Mouse (Mus musculus): ENCODE results near the gene Unc119. TPM values are rescaled to one million over a fixed set of nuclear protein-coding genes. Genes with fewer than 3 reads are reported as not detected.

Unc119 gene
- polyA plus RNA-seq, 1 experiment from 2014 or later, result 37.1 TPM

DNA sequence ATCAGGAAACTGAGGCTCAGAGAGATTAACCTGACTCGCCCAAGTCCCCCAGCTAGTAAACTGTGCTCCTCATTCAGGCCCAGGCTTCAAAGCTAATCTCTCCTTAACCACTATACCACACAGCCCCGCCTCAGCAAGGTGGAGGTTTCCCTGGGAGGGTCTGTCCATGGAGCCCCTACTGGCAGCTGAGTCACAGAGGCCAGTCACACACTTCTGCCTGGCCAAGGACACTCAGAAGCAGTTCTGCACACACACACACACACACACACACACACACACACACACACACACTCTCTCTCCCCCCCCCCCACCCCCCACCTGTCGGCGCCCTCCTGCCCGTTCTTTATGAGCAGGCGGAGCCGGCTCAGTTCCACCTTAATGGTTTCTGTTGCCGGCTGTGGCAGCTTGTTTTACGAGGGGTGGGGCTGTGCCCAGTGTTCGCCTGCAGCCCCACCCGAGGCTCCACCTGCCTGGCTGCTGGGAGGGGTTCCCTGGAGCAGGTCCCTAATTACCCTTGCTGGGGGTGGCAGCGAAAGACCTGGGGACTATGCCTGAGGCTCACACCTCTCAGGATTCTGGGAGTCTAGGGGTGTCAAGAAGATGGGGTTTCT lies 34.4 kb downstream of the Unc119 start:
- Histone ChIP-seq H3K36me3 (ENCODE audit: control insufficient read depth, insufficient read depth) (no peaks in the 10 kb centered on the region), H3K4me1 (ENCODE audit: control insufficient read depth, insufficient read depth, low read length) (no peaks in the 10 kb centered on the region), H3K27ac (ENCODE audit: low read length) (no peak overlapping the region), H3K4me2 (ENCODE audit: low read depth, low read length) (no peak overlapping the region), H3K9me3 (replicated peaks; ENCODE audit: control insufficient read depth, low read length) (no peaks in the 10 kb centered on the region), H3K27me3 (ENCODE audit: control insufficient read depth, insufficient read depth, low read length) (peaks cover 2% of the 10 kb centered on the region; the same call in 1 of the 2 replicates), H3K9ac (ENCODE audit: low read length) (no peak overlapping the region), H3K4me3 (ENCODE audit: low read length) (no peak overlapping the region)
- no peak for ATAC-seq (replicated peaks; ENCODE audit: extremely low read depth, insufficient read depth, low FRiP score)
- WGBS, result 42% methylated on average over 10 of the region's 12 CpGs

DNA sequence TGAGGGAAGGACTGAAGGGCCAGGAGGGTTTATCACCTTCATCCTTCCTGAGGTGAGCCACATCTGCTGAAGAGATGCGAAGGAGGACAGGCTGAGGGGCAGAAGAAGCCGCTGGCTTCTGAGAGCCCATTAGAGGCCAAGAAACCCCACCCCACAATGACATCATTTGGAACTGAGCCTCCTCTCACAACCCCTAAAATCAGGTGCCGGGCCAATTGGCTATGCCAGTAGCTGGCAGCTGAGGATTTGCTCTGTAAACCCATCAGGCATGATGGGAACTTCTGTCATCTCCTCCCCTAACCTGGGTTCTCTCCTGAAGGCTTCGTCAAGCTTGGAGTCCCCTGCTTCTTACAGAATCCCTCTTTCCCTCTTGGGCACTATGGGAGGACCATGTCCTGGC lies 37.1 kb downstream of the Unc119 start:
- 58% methylated on average over 4 of the region's 4 CpGs for WGBS
- ATAC-seq (replicated peaks; ENCODE audit: extremely low read depth, insufficient read depth, low FRiP score), result no peak
- Histone ChIP-seq H3K27me3 (ENCODE audit: control insufficient read depth, insufficient read depth, low read length) (peaks cover 2% of the 10 kb centered on the region; the same call in 1 of the 2 replicates), H3K4me2 (ENCODE audit: low read depth, low read length) (no peak overlapping the region), H3K9me3 (replicated peaks; ENCODE audit: control insufficient read depth, low read length) (no peaks in the 10 kb centered on the region), H3K9ac (ENCODE audit: low read length) (no peak overlapping the region), H3K36me3 (ENCODE audit: control insufficient read depth, insufficient read depth) (no peaks in the 10 kb centered on the region), H3K27ac (ENCODE audit: low read length) (no peak overlapping the region), H3K4me3 (ENCODE audit: low read length) (no peak overlapping the region), H3K4me1 (ENCODE audit: control insufficient read depth, insufficient read depth, low read length) (no peaks in the 10 kb centered on the region)

DNA sequence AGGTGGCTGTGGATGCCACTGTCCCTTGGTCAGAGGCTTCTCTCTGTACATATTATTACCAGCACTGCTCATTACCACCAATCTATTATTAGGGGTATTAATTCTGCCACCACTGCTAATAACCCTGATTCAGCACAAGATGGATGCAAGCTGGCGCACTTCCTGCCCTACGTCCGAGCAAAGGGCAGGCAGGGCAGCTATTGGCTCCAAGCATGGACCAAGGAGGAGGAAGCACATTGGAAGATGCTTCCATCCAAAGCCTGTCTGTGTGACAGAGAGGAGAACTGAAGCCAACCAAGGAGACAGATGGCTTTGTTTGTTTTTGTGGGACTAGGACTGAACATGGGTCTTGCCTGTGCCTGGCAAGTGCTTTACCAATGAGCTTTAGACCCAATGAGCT lies 37.7 kb downstream of the Unc119 start:
- WGBS, result 77% methylated on average over 3 of the region's 3 CpGs
- H3K27me3 ChIP-seq (ENCODE audit: control insufficient read depth, insufficient read depth, low read length), result peaks cover 2% of the 10 kb centered on the region; the same call in 1 of the 2 replicates

DNA sequence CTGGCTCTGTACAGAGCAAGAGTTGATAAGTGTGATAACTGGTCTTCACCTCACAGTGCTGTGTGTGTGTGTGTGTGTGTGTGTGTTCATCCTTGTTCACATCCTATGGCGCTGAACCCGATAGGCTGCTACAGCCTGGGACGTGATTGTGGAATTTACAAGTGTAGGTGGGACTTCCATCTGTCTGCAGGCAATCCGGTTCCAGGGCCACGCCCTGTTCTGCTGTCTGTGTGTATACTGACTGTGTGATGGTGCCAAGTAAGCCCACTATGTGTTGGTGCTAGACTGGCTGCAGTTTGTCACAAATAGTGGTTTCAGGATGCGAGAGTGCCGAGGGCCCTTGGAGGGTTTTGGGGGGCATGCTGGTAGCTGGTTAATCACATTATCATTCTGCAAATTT lies 39.0 kb downstream of the Unc119 start:
- H3K36me3 ChIP-seq (ENCODE audit: control insufficient read depth, insufficient read depth), result no peaks in the 10 kb centered on the region
- 63% methylated on average over 7 of the region's 7 CpGs for WGBS
- H3K4me3 ChIP-seq (ENCODE audit: low read length), result no peak overlapping the region
- H3K9ac ChIP-seq (ENCODE audit: low read length), result no peak overlapping the region
- H3K27me3 ChIP-seq (ENCODE audit: control insufficient read depth, insufficient read depth, low read length), result peaks cover 2% of the 10 kb centered on the region; the same call in 1 of the 2 replicates
- no peak overlapping the region for H3K4me2 ChIP-seq (ENCODE audit: low read depth, low read length)
- H3K4me1 ChIP-seq (ENCODE audit: control insufficient read depth, insufficient read depth, low read length), result no peaks in the 10 kb centered on the region
- H3K27ac ChIP-seq (ENCODE audit: low read length), result no peak overlapping the region
- no peaks in the 10 kb centered on the region for H3K9me3 ChIP-seq (replicated peaks; ENCODE audit: control insufficient read depth, low read length)
- no peak for ATAC-seq (replicated peaks; ENCODE audit: extremely low read depth, insufficient read depth, low FRiP score)

More for the DNA sequence above, 37.7 kb downstream of the Unc119 start:
- no peak for ATAC-seq (replicated peaks; ENCODE audit: extremely low read depth, insufficient read depth, low FRiP score)
- H3K4me3 ChIP-seq (ENCODE audit: low read length), result no peak overlapping the region
- H3K36me3 ChIP-seq (ENCODE audit: control insufficient read depth, insufficient read depth), result no peaks in the 10 kb centered on the region
- no peak overlapping the region for H3K27ac ChIP-seq (ENCODE audit: low read length)
- no peaks in the 10 kb centered on the region for H3K4me1 ChIP-seq (ENCODE audit: control insufficient read depth, insufficient read depth, low read length)
- H3K9me3 ChIP-seq (replicated peaks; ENCODE audit: control insufficient read depth, low read length), result no peaks in the 10 kb centered on the region
- no peak overlapping the region for H3K9ac ChIP-seq (ENCODE audit: low read length)
- no peak overlapping the region for H3K4me2 ChIP-seq (ENCODE audit: low read depth, low read length)

DNA sequence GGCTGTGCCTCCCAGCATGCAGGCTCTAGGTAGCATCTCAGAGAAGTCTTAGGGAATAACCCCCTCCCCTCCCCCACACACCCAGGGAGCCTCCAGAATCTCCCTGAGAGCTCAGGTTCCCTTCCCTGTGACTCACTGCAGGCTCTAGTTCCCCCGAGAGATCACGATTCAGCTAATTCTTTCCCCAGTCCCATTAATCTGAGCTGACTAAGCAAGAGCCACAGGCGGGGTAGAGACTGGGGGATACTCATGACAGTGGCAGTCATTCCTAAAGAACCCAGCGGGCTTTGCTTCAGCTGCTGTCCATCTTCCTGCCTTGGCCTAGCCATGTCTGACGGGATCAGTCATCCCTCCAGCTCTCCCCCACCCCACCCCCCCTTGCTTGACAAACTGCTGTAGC lies 39.4 kb downstream of the Unc119 start:
- no peak for ATAC-seq (replicated peaks; ENCODE audit: extremely low read depth, insufficient read depth, low FRiP score)
- H3K4me1 ChIP-seq (ENCODE audit: control insufficient read depth, insufficient read depth, low read length), result no peaks in the 10 kb centered on the region
- H3K27me3 ChIP-seq (ENCODE audit: control insufficient read depth, insufficient read depth, low read length), result peaks cover 2% of the 10 kb centered on the region; the same call in 1 of the 2 replicates
- no peak overlapping the region for H3K9ac ChIP-seq (ENCODE audit: low read length)
- 33% methylated on average over 5 of the region's 5 CpGs for WGBS
- H3K4me2 ChIP-seq (ENCODE audit: low read depth, low read length), result no peak overlapping the region
- H3K27ac ChIP-seq (ENCODE audit: low read length), result no peak overlapping the region
- no peaks in the 10 kb centered on the region for H3K36me3 ChIP-seq (ENCODE audit: control insufficient read depth, insufficient read depth)
- H3K4me3 ChIP-seq (ENCODE audit: low read length), result no peak overlapping the region
- H3K9me3 ChIP-seq (replicated peaks; ENCODE audit: control insufficient read depth, low read length), result no peaks in the 10 kb centered on the region

DNA sequence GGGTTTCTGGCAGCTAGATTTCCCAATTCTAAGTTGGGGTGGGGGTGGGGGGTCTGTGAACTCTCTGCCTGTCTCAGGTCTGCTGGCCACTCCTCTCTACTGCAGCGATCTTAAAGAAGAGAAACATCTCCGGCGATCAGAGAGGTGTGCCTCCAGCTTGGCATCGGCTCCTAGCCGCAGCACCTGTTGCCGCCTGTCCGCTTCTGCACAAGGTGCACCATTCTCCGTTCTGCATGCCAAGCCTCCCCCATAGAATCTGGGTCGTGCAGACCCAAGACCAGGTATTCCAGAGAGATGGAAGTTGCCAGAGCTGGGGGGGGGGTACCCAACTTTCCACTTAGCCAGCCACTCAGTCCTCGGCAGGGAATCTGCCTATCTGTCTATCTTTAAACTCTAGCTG lies 42.5 kb downstream of the Unc119 start:
- Histone ChIP-seq H3K27ac (ENCODE audit: low read length) (no peak overlapping the region), H3K4me1 (ENCODE audit: control insufficient read depth, insufficient read depth, low read length) (no peaks in the 10 kb centered on the region), H3K27me3 (ENCODE audit: control insufficient read depth, insufficient read depth, low read length) (no peaks in the 10 kb centered on the region; the same call in 1 of the 2 replicates), H3K4me2 (ENCODE audit: low read depth, low read length) (no peak overlapping the region), H3K9me3 (replicated peaks; ENCODE audit: control insufficient read depth, low read length) (no peaks in the 10 kb centered on the region), H3K4me3 (ENCODE audit: low read length) (0 out of 2 replicates have a peak overlapping the region, but pooled peaks have one; percentile 9), H3K9ac (ENCODE audit: low read length) (no peak overlapping the region), H3K36me3 (ENCODE audit: control insufficient read depth, insufficient read depth) (no peaks in the 10 kb centered on the region)
- 77% methylated on average over 10 of the region's 10 CpGs for WGBS
- no peak for ATAC-seq (replicated peaks; ENCODE audit: extremely low read depth, insufficient read depth, low FRiP score)

DNA sequence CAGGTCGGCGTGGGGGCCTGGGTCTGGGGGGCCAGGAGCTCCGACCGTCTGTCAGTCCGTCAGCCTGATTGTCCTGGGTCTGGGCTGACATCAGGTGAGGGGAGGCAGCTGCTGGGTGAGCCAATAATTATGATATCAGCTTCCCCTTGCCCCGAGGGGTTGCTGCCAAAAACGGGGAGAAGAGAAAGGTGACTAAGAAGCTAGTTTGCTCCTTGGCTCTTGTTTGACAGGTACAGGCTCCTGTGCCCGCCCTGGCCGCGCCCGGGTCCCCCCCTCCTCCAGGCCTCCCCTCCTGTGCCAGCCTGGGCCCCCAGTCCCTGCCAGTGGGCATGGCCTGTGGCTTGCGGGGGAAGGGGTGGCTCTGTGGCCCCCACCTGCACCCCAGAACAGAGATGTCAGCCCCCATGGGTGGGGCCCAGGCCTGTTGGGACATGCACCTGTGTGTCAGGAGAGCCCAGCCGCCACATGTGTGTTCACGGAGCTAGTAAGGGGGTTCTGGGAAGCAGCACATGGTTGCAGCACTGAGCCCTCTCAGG lies 43.3 kb downstream of the Unc119 start, which contains the start of gene Foxn1:
Gene Foxn1, minus strand, starts transcription at position 51 of the 536 bp plus-strand sequence.
- no peak within 1 kb of the TSS for H3K4me2 ChIP-seq (ENCODE audit: low read depth, low read length)
- no peaks in the 10 kb centered on the region; the same call in 1 of the 2 replicates for H3K27me3 ChIP-seq (ENCODE audit: control insufficient read depth, insufficient read depth, low read length)
- H3K27ac ChIP-seq (ENCODE audit: low read length), result no peak within 1 kb of the TSS
- no peak for ATAC-seq (replicated peaks; ENCODE audit: extremely low read depth, insufficient read depth, low FRiP score)
- no peak within 1 kb of the TSS for H3K9ac ChIP-seq (ENCODE audit: low read length)
- H3K4me1 ChIP-seq (ENCODE audit: control insufficient read depth, insufficient read depth, low read length), result no peaks in the 10 kb centered on the region
- H3K9me3 ChIP-seq (replicated peaks; ENCODE audit: control insufficient read depth, low read length), result no peaks in the 10 kb centered on the region
- H3K4me3 ChIP-seq (ENCODE audit: low read length), result 0 out of 2 replicates have a peak within 1 kb of the TSS, but pooled peaks have one; percentile 9
- no peaks in the 10 kb centered on the region for H3K36me3 ChIP-seq (ENCODE audit: control insufficient read depth, insufficient read depth)
- WGBS, result 76% methylated on average over 14 of the region's 14 CpGs

DNA sequence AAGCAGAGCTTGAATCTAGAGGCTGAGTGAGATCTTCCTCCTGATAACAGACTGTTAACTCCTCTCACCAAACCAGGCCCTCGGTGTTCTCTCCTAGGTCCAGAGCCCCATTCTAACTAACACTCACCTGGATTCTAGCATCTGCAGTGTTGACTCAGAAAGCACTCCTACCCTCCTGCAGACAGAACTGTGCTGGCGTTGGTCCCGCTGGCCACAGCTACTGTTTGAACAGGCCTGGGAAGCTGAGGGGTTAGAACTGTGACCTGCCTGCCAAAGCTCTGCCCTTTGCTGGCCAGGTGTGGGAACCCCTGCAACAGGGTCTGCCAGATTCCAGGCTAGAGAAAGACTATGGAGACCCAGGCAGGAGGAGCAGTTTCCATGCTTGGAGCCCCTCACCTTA lies 49.4 kb downstream of the Unc119 start:
- Histone ChIP-seq H3K9me3 (replicated peaks; ENCODE audit: control insufficient read depth, low read length) (no peaks in the 10 kb centered on the region), H3K27me3 (ENCODE audit: control insufficient read depth, insufficient read depth, low read length) (peaks cover 4% of the 10 kb centered on the region; the same call in 1 of the 2 replicates), H3K9ac (ENCODE audit: low read length) (no peak overlapping the region), H3K4me3 (ENCODE audit: low read length) (no peak overlapping the region), H3K4me2 (ENCODE audit: low read depth, low read length) (no peak overlapping the region), H3K4me1 (ENCODE audit: control insufficient read depth, insufficient read depth, low read length) (no peaks in the 10 kb centered on the region), H3K27ac (ENCODE audit: low read length) (no peak overlapping the region), H3K36me3 (ENCODE audit: control insufficient read depth, insufficient read depth) (no peaks in the 10 kb centered on the region)
- no peak for ATAC-seq (replicated peaks; ENCODE audit: extremely low read depth, insufficient read depth, low FRiP score)
- WGBS, result 75% methylated on average over 3 of the region's 3 CpGs

DNA sequence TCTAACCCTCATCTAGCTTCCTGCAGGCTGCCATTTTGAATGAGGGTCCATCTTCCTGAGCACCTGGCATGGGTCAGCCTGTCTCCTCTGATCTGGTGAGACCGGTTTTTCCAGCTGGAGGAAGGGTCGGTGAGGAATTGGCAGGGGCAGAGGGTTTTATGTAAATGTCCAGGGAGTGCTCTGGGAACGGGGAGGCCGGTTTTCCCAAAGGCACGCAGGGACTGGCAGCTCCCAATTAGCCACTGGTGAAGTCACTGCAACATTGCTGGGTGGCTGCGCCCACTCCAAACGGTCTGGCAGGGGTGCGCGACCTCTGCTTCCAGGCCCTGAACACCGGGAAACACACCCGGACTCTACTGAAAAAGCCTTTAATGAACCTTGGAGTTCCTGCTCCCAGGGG lies 53.7 kb downstream of the Unc119 start:
- Histone ChIP-seq H3K4me3 (ENCODE audit: low read length) (no peak overlapping the region), H3K4me1 (ENCODE audit: control insufficient read depth, insufficient read depth, low read length) (no peaks in the 10 kb centered on the region), H3K27ac (ENCODE audit: low read length) (no peak overlapping the region), H3K9me3 (replicated peaks; ENCODE audit: control insufficient read depth, low read length) (no peaks in the 10 kb centered on the region), H3K4me2 (ENCODE audit: low read depth, low read length) (peak overlapping the region; percentile 42), H3K36me3 (ENCODE audit: control insufficient read depth, insufficient read depth) (no peaks in the 10 kb centered on the region), H3K9ac (ENCODE audit: low read length) (no peak overlapping the region), H3K27me3 (ENCODE audit: control insufficient read depth, insufficient read depth, low read length) (peaks cover 8% of the 10 kb centered on the region; the same call in 1 of the 2 replicates)
- ATAC-seq (replicated peaks; ENCODE audit: extremely low read depth, insufficient read depth, low FRiP score), result no peak
- WGBS, result 49% methylated on average over 11 of the region's 11 CpGs
